Mouse (Mus musculus) T-cell, adult 2 months (primary cell): Measurements from ENCODE around the gene Rps6ka3.

Experiments used
- DNase-seq: peaks from one replicate; pipeline ENCODE4 v3.0.0; 2022; ENCODE audit warnings: low spot score

Gene Rps6ka3

GRCm38 (mm10) chrX:159210007-159210406, at the start of gene Rps6ka3:
Gene Rps6ka3 (plus strand): TSS chrX:159210307.
- no peak for DNase-seq

- no peak for DNase-seq
Observed at GRCm38 (mm10) chrX:159169200-159169599, 40.9 kb upstream of the Rps6ka3 start.

- no peak for DNase-seq
Observed at GRCm38 (mm10) chrX:159171579-159171978, 38.5 kb upstream of the Rps6ka3 start.

- no peak for DNase-seq
Observed at GRCm38 (mm10) chrX:159191581-159191980, 18.5 kb upstream of the Rps6ka3 start.

DNA sequence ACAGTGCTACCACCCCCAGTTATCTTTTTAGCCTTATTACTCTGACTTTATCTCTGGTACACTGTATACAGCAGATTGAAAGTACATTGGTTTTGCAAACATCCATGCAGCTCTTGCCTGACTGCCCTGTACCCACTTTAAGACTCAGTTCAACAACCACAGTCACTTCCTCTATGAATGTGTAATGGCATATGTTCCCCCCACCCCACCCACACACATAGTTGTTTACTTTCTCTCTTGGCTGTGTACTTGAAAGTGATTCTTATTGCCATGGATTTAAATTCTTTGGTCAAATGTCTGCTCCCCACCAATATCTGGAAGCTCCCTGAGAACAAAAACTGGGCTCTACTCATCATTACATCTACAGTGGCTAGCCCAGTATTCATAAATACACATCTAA, 10.6 kb upstream of the Rps6ka3 start:
- peak; percentile 33 for DNase-seq

DNA sequence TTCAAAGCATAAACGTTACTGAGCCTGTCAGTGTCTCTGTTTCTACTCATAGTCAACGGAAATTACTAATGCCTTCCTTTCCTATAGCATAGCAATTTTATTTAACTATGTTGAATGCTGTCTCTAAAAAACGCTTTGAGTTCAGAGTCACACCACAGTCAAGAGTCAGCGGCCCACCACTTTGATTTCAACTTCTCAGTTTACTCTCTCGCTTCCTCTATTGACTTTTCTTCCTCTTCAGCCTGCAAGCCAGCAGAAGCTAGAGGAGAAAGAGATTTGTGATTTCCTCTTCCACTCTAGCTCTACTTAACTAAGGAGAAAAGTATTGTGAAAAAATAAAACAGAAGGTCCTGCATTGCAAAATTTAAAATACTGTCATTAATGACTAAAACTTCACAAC, 10.0 kb upstream of the Rps6ka3 start:
- peak; percentile 6 for DNase-seq

DNA sequence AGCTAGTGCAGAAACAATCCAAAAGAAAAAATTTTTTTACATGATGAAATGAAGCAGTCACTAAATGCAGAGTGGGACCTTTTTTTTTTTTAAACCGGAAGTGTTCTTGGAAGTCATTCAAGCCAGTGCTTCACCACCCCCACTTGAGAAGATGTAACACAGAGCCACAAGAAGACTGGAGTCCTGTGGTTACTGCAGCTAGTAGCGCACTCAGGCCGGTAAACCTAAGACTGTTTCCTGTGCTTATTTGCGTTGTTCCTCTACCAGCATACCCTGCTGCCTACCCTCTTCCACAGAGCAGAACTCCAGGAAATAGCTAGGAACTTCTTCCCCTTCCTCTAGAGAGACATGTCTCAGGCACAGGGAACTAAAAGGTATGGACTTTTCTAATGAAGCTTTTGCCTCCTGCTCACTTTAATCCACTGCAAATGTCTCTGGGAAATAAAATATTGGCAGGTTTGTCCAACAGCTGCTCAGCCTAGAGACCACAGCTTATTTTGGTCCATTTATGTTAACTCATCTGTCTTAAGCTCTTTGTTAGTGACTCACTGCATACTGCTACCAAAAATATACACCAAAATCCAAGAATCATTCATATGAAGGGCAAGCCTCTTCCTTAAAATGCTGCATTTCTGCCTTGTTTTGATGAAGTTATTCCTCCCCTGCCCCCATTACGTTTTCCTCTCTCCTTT, 931 bp downstream of the Rps6ka3 start:
- DNase-seq, result peak; percentile 60

DNA sequence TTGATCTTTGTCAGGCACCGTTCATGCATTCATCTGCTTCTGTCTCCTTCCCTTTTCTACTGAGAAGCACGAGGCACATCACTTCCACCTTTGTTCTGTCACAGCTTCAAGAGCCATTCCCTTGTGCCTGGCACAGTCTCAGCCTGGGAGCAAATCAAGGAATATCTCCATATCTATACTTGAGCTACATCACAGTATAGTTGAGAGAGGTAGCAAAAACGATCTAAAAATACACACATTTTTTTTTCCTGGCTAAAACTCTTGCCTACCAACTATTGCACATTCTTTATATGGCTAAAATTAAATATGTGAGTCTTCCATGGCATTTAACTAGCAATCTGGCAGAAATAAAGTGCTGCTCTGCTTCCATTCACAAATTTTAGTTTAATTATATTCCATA, 5.1 kb downstream of the Rps6ka3 start:
- DNase-seq, result no peak

- DNase-seq, result no peak
Observed at GRCm38 (mm10) chrX:159222474-159222873, 12.4 kb downstream of the Rps6ka3 start.

DNA sequence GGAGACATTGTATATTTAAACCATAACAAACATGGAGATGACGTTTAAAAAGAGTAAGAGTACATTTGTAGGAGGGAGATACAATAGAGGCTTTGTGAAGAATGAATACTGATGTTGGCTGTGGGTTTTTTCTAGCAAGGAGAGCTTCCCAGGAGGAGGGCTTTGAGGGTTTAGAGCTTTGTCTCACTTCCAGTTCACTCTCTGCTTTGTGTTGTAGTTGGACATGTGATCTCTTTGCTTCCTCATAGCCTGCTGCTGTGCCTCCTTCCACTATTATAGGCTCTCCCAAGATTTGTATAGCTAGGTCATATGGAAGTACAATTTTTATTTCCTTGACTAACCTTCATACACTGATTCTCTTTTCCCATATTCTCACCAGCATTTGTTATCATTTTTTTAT, 27.2 kb downstream of the Rps6ka3 start:
- no peak for DNase-seq

DNA sequence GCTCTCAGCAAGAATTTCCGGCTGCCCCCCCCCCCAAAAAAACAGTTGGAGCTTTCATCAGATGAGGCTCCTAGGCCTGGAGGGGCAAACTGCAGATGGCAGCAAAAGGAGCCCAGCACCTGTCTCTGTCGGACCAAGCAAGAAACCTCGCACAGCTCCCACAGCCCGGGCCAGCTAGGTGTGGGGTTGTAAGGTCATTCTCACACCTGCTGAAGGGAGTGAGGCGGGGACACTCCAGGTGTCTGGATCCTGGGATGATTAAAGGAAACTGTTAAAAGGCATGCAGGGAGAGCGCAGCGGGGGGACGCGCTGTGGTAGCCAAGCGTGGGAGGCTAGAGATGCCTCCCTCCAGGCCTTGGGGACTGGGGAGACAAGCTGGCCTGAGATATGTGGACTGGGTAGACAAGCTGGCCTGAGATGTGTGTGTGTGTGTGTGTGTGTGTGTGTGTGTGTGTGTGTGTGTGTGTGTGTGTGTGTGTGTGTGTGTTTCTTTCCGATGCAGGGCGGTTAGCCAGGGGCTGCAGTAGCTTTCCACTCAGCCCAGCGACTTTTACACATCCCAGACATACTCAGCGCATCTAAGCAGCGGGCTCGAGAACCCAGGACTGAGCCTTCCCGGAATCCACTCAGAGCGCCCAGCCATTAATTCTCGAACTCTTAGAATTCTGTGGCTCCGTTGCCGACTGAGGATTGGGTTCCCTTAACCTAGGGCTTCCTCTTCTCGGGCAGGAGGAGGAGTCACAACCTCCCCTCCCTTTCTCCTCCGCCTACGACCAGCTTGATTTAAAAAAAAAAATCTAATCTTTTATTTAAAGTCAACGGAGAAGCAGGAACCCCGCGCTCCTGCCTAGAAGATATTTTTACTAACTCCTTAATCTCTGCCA, 44.1 kb downstream of the Rps6ka3 start:
- DNase-seq, result peak; percentile 67

DNA sequence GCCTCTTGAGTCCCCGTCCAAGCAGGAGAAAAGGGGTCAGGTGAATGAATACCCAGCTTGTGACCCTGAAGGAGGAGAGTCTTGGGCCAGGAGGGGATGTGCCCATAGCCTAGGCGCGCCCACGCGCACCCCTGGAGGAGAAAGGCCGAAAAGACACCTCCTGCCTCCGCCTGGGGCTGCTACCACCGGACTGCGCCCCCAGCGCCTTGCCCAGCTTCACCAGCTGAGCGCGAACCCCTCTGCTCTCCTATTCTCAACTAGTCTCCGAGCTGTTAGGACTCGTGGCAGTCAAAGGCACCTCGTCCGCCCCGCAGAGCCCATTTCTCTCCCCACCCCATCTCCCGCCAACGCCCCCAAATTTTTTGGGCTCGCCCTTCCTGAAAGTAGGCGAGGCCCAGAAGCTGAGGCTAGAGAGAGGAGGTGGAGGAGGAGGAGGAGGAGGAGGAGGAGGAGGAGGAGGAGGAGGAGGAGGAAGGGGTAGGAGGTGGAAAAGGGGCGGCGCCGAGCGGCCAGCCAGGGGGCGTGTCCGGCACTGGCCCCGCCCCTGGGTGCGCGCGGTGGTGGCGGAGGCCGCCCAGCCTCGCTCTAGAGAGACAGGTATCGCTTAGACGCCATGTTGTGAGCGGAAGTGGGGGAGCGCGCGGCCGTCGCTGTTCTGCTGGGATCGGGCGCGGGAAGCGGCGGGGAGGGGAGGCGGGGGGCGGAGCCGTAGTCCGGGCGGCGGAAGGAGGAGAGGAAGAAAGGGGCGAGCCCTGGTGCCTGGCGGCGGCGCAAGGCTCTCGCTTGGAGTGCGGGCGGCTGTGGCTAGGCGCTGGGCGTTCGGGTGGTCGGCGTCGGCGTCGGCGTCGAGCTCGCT, 45.2 kb downstream of the Rps6ka3 start:
- peak; percentile 92 for DNase-seq

GRCm38 (mm10) chrX:159256040-159256852, 46.1 kb downstream of the Rps6ka3 start:
- DNase-seq, result peak; percentile 15

DNA sequence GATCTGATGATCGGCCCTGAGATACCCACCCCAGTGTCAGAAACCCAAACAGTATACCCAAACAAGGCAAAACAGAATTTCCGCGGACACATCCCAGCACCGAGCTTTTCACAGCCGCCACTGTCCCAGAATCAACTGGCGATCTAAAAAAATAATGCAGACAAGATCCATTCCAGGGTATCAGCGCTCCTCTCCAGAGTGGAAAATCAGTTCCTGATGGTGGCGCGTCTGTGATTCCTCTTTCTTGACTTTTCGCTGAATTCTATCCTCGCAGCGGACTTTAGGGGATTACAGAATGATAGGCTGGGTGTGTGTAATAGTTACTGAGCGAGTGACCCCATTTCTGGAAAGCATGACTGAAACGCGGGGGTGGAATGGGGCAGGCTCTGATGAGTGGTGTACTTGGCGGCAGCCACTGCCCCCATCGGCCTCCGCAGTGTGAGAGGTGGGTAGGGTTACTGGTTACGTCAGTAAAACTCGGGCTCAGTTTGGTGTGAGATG, 46.9 kb downstream of the Rps6ka3 start:
- DNase-seq, result peak; percentile 60

DNA sequence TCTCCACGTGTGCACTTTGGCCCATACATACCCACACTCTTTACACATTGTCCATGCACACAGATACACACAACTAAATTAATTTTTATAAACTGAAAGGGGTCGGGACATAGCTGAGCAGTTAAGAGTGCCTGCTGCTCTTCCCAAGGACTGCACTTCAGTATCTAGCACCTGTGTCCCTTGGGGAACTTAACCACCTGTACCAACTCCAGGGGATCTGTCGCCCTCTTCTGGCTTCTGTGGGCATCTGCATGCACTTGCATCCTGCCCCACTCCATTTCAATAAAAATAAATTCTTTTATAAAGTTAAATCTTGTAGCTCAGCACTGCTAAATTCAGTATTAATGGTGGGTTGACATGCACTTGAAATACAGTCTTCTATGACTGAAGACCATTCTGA, 54.6 kb downstream of the Rps6ka3 start:
- peak; percentile 32 for DNase-seq

GRCm38 (mm10) chrX:159269072-159269471, 59.0 kb downstream of the Rps6ka3 start:
- peak; percentile 58 for DNase-seq

- DNase-seq, result no peak
Observed at GRCm38 (mm10) chrX:159286765-159287164, 76.7 kb downstream of the Rps6ka3 start.

- DNase-seq, result no peak
Observed at GRCm38 (mm10) chrX:159295879-159296278, 85.8 kb downstream of the Rps6ka3 start.

DNA sequence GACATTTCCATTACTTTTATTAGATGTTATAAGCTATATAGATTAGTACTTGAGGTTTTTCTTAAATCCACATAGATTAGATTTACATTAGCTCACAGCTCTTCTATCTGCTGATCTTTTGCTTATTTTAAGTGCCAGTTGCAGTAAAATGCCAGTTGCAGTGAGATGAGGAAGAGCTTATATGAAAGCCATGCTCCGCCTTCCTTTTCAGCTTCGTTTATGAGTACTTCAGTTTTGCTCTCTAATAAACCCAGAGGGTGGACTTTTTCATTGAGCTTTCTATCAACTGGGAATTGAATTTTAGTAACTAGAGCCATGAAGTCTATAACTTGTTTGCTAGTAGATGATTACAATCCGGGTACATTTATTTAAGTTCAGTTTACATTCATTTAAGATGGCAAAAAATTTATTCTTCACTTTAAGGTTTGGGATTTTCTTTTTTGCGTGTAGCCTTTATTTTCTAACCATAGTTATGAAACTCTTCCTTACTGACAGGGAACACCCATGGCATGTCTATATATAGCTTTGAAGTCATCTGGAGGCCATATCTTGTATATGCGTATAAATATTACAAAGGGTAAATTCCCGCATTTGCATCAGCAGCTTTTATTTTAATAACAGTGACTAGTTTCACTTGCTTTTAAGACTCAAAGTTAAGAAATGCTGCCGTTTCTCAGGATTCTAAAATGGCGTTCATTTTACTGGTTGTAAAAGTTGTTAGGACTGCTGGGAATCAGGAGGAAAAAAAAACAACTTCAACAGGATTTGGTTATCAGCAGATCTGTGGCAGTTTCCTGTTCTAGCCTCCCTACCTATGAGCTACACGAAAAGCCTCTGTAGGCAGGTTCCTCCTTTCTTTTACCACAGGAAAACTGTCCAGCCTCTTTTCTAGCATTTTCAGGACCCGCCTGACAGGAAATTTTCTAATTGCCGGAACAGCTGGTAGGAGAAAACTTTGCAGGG, 92.5 kb downstream of the Rps6ka3 start:
- DNase-seq, result peak; percentile 1

DNA sequence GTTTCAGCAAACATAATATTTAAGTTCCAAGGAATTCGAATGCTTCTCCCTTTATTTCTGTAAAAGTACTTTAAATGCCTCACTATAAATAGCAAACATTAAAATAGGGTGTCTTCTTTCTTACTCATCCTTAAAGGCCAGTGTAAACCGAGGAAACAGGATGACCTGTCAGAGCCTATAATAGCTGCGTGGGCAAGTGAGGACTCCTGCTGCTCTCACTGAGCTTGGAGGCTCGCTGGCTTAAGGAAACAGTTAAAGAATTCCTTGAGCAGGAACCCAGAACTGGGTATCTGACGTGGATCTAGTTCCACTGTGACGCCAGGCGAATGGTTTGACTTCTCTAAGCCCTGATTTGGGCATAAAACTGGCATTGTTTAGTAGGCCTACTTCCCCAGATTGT, 105.2 kb downstream of the Rps6ka3 start:
- DNase-seq, result no peak
